Mouse (Mus musculus) kidney, embryonic 14.5 days (tissue): ENCODE data around the gene Olfr447. TPM values are rescaled to one million over a fixed set of nuclear protein-coding genes. Genes with fewer than 3 reads are reported as not detected.

Source experiments
- polyA plus RNA-seq: library from polyadenylated mRNA; unstranded; fragments of >200 nt; fragmentation: Nextera tagmentation; extraction: Ambion mirVana; gene quantifications from 2 replicates; pipeline ENCODE4 v1.2.1, GENCODE M21; 2014

Gene Olfr447
- polyA plus RNA-seq, 1 experiment from 2014 or later, result not detected

Other genes starting within 250 kb of the Olfr447 start
- gene Tcaf1, start 198.8 kb upstream of the Olfr447 start, polyA plus RNA-seq, result 47.0 and 82.1 TPM in 2 replicates
- not detected in 2 replicates for gene Olfr453, start 169.5 kb upstream of the Olfr447 start, polyA plus RNA-seq
- gene Olfr38, start 152.5 kb upstream of the Olfr447 start, polyA plus RNA-seq, result not detected in 2 replicates
- not detected in 2 replicates for gene Olfr452, start 123.8 kb upstream of the Olfr447 start, polyA plus RNA-seq
- not detected in 2 replicates for gene Olfr450, start 96.9 kb upstream of the Olfr447 start, polyA plus RNA-seq
- gene Olfr449, start 74.5 kb upstream of the Olfr447 start, polyA plus RNA-seq, result not detected in 2 replicates
- not detected in 2 replicates for gene Olfr448, start 18.4 kb upstream of the Olfr447 start, polyA plus RNA-seq
- not detected in 2 replicates for gene Olfr446, start 12.5 kb downstream of the Olfr447 start, polyA plus RNA-seq
- not detected in 2 replicates for gene Olfr444, start 40.2 kb downstream of the Olfr447 start, polyA plus RNA-seq
- not detected in 2 replicates for gene Olfr441, start 197.5 kb downstream of the Olfr447 start, polyA plus RNA-seq
- gene Olfr237-ps1, start 237.7 kb downstream of the Olfr447 start, polyA plus RNA-seq, result not detected in 2 replicates